ENCODE assay signal across 13 mouse cellular contexts in the genomic region with DNA sequence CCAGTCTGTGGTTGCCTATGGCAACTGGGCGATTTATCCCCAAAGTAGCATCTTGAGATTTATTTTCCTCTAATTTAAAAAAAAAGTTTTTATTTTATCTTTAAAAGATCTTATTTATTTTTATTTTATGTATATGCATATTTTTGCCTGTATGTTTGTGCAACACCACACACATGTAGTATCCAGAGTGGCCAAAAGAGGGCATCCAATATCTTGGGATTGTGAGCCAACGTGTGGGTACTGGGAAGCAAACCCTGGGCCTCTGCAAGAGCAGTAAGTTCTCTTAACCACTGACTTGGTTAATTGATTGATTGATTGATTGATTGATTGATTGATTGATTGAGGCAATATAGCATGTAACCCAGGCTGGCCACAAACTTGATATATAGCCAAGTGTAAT. TPM values are rescaled to one million over a fixed set of nuclear protein-coding genes. Genes with fewer than 3 reads are reported as not detected.
A peak's percentile ranks its signal among the peaks of the same experiment; 100 is the strongest.
DNase-seq lines count a peak whose midpoint lies in the region; ATAC-seq and TF ChIP-seq lines count a peak whose summit lies in the region.
"Had no signal": no experiment of that assay in that cellular context is flagged by ENCODE, and none has a peak within 500 bp of the region (broad histone marks: within the 10 kb centered on the region; RNA-seq: fewer than 3 reads in every experiment).

No protein-coding gene starts in this region.

- H3K27me3 ChIP-seq in heart, embryonic 15.5 days, result no peaks in the 10 kb centered on the region
- H3K27me3 ChIP-seq in thymus, adult 2 months (ENCODE audit: control insufficient read depth, insufficient read depth, low read length), result no peaks in the 10 kb centered on the region
- no peaks in the 10 kb centered on the region for H3K27me3 ChIP-seq in hindbrain, embryonic 12.5 days

- no peak for TF ChIP-seq POLR2A in thymus, adult 2 months (IDR thresholded peaks at IDR 0.05; ENCODE audit: control insufficient read depth, extremely low read depth, insufficient read depth, low read length, poor library complexity)

- WGBS in heart, embryonic 15.5 days, result 35% methylated on average over 2 of the region's 2 CpGs
- 46% methylated on average over 2 of the region's 2 CpGs for WGBS in thymus, adult 2 months
- WGBS in hindbrain, embryonic 12.5 days, result 37% methylated on average over 2 of the region's 2 CpGs

- no peak overlapping the region for H3K4me3 ChIP-seq in heart, embryonic 15.5 days
- 0 out of 2 replicates have a peak overlapping the region, but pooled peaks have one; percentile 19 for H3K4me3 ChIP-seq in thymus, adult 2 months (ENCODE audit: control insufficient read depth, insufficient read depth, low read length)
- no peak overlapping the region for H3K4me3 ChIP-seq in hindbrain, embryonic 12.5 days
- H3K4me3 ChIP-seq: myocyte had no signal

- TF ChIP-seq CTCF in thymus, adult 2 months (IDR thresholded peaks at IDR 0.05; ENCODE audit: borderline replicate concordance, control insufficient read depth, extremely low read depth, insufficient read depth, low read length, poor library complexity), result no peak

- no peak for ATAC-seq in heart, embryonic 15.5 days (replicated peaks; ENCODE audit: insufficient number of reproducible peaks, insufficient read depth, low FRiP score, low read depth)
- no peak for ATAC-seq in hindbrain, embryonic 12.5 days (ENCODE audit: low FRiP score)

- H3K9ac ChIP-seq in heart, embryonic 15.5 days, result no peak overlapping the region
- H3K9ac ChIP-seq in hindbrain, embryonic 12.5 days, result no peak overlapping the region

- no peaks in the 10 kb centered on the region for H3K36me3 ChIP-seq in heart, embryonic 15.5 days
- no peaks in the 10 kb centered on the region for H3K36me3 ChIP-seq in thymus, adult 2 months (ENCODE audit: control insufficient read depth, insufficient read depth, low read length)
- H3K36me3 ChIP-seq in hindbrain, embryonic 12.5 days, result no peaks in the 10 kb centered on the region

- H3K9me3 ChIP-seq in heart, embryonic 15.5 days (replicated peaks), result no peaks in the 10 kb centered on the region
- no peaks in the 10 kb centered on the region for H3K9me3 ChIP-seq in hindbrain, embryonic 12.5 days (replicated peaks)

- H3K4me1 ChIP-seq in heart, embryonic 15.5 days (replicated peaks), result no peaks in the 10 kb centered on the region; the same call in 1 of the 2 replicates
- H3K4me1 ChIP-seq in thymus, adult 2 months (replicated peaks; ENCODE audit: control insufficient read depth, insufficient read depth, low read length), result peaks cover 17% of the 10 kb centered on the region
- peaks cover 4% of the 10 kb centered on the region for H3K4me1 ChIP-seq in hindbrain, embryonic 12.5 days

- DNase-seq in heart, postnatal 10 days, result no peak
- peak; percentile 63 for DNase-seq in thymus, adult 2 months
- no peak for DNase-seq in thymus, adult 18-20 months
- peak; percentile 19 for DNase-seq in lung, postnatal 10 days
- DNase-seq in yolk sac, embryonic 10.5 days (ENCODE audit: low spot score), result no peak
- no peak for DNase-seq in testis, postnatal 14 days (ENCODE audit: low spot score)
- DNase-seq: cerebellum, postnatal 25 days; gastrocnemius, postnatal 10 days; layer of hippocampus, postnatal 36 days had no signal

- H3K27ac ChIP-seq in heart, embryonic 15.5 days, result 0 out of 2 replicates have a peak overlapping the region, but pooled peaks have one; percentile 42
- peak overlapping the region; percentile 94 for H3K27ac ChIP-seq in thymus, adult 2 months (ENCODE audit: control insufficient read depth, insufficient read depth, low read length)
- no peak overlapping the region for H3K27ac ChIP-seq in hindbrain, embryonic 12.5 days

- H3K4me2 ChIP-seq in heart, embryonic 15.5 days, result no peak overlapping the region
- no peak overlapping the region for H3K4me2 ChIP-seq in hindbrain, embryonic 12.5 days (replicated peaks)

- intact Hi-C loops in heart, postnatal 10 days (cut with DNase I), result no loop called here

RNA-seq across cellular contexts. Expression of gene Tyrobp, which starts 18.7 kb away (rescaled TPM):
- polyA plus RNA-seq in heart, embryonic 15.5 days (2015; fragmentation: Nextera tagmentation; extraction: Ambion mirVana), result 27.1 and 46.0 TPM in 2 replicates
- 10 to 100 TPM; 12.9 to 16.5 TPM for total RNA-seq in heart, postnatal 10 days (2021)
- 273 and 417 TPM in 2 replicates for polyA plus RNA-seq in thymus, adult 2 months (2012; rRNA removed)
- 17.7 and 19.7 TPM in 2 replicates for polyA plus RNA-seq in hindbrain, embryonic 12.5 days (2016; fragmentation: Nextera tagmentation; extraction: Ambion mirVana)
- polyA plus RNA-seq: myocyte had no signal

RNA-seq across cellular contexts. Expression of gene Hcst, which starts 24.8 kb away (rescaled TPM):
- polyA plus RNA-seq in heart, embryonic 15.5 days (2015; fragmentation: Nextera tagmentation; extraction: Ambion mirVana), result 0.98 and 2.7 TPM in 2 replicates
- total RNA-seq in heart, postnatal 10 days (2021), result 1 to 10 TPM in 1 of 2 experiments, under 1 TPM in 1; 0.92 to 1.8 TPM
- polyA plus RNA-seq in thymus, adult 2 months (2012; rRNA removed), result 212 and 279 TPM in 2 replicates
- polyA plus RNA-seq in hindbrain, embryonic 12.5 days (2016; fragmentation: Nextera tagmentation; extraction: Ambion mirVana), result 0.57 and 0.86 TPM in 2 replicates
- total RNA-seq: layer of hippocampus, postnatal 36 days had no signal
- polyA plus RNA-seq: myocyte had no signal

RNA-seq across cellular contexts. Expression of gene Nfkbid, which starts 26.7 kb away (rescaled TPM):
- 0.76 and 1.5 TPM in 2 replicates for polyA plus RNA-seq in heart, embryonic 15.5 days (2015; fragmentation: Nextera tagmentation; extraction: Ambion mirVana)
- total RNA-seq in heart, postnatal 10 days (2021), result under 1 TPM; 0.29 to 0.45 TPM
- polyA plus RNA-seq in thymus, adult 2 months (2012; rRNA removed), result 72.8 and 77.4 TPM in 2 replicates
- 1.3 and 2.2 TPM in 2 replicates for polyA plus RNA-seq in hindbrain, embryonic 12.5 days (2016; fragmentation: Nextera tagmentation; extraction: Ambion mirVana)

RNA-seq across cellular contexts. Expression of gene Lrfn3, which starts 32.3 kb away (rescaled TPM):
- 1.4 and 2.1 TPM in 2 replicates for polyA plus RNA-seq in heart, embryonic 15.5 days (2015; fragmentation: Nextera tagmentation; extraction: Ambion mirVana)
- total RNA-seq in heart, postnatal 10 days (2021), result 1 to 10 TPM; 1.7 TPM
- 0.78 and 1.1 TPM in 2 replicates for polyA plus RNA-seq in thymus, adult 2 months (2012; rRNA removed)
- 9.3 and 10.1 TPM in 2 replicates for polyA plus RNA-seq in hindbrain, embryonic 12.5 days (2016; fragmentation: Nextera tagmentation; extraction: Ambion mirVana)
- polyA plus RNA-seq: activated CD4-positive, CD25-positive, alpha-beta regulatory T cell, adult 4 months had no signal

RNA-seq across cellular contexts. Expression of gene Aplp1, which starts 50.5 kb away (rescaled TPM):
- 14.7 and 21.7 TPM in 2 replicates for polyA plus RNA-seq in heart, embryonic 15.5 days (2015; fragmentation: Nextera tagmentation; extraction: Ambion mirVana)
- total RNA-seq in heart, postnatal 10 days (2021), result 1 to 10 TPM; 4.1 to 6.2 TPM
- polyA plus RNA-seq in thymus, adult 2 months (2012; rRNA removed), result 5.9 and 6.0 TPM in 2 replicates
- 348 and 365 TPM in 2 replicates for polyA plus RNA-seq in hindbrain, embryonic 12.5 days (2016; fragmentation: Nextera tagmentation; extraction: Ambion mirVana)

Comparison
In these comparisons a context has a peak if more than half of its experiments do, and no peak if none do; other contexts are left out.
1. DNase-seq: peak in thymus, adult 2 months (single experiment) and lung, postnatal 10 days (single experiment); none in heart, postnatal 10 days (0 of 2), thymus, adult 18-20 months (0 of 2), yolk sac, embryonic 10.5 days (single experiment) and testis, postnatal 14 days (single experiment).
2. RNA of gene Hcst, which starts 24.8 kb away (polyA plus RNA-seq): 212 to 279 TPM in thymus, adult 2 months; 0.98 to 2.7 TPM in heart, embryonic 15.5 days and 0.57 to 0.86 TPM in hindbrain, embryonic 12.5 days; every median in the first group is over 10 times any median in the second.
3. RNA of gene Nfkbid, which starts 26.7 kb away (polyA plus RNA-seq): 72.8 to 77.4 TPM in thymus, adult 2 months; 1.3 to 2.2 TPM in hindbrain, embryonic 12.5 days and 0.76 to 1.5 TPM in heart, embryonic 15.5 days; every median in the first group is over 10 times any median in the second.